Mouse (Mus musculus) liver, adult 2 months (tissue): ENCODE data around the gene Olfr1024. TPM values are rescaled to one million over a fixed set of nuclear protein-coding genes. Genes with fewer than 3 reads are reported as not detected.

Source experiments
- DNase-seq: peaks from one replicate; pipeline ENCODE4 v3.0.0-alpha.2; 2011; ENCODE audit warnings: low read depth, low spot score; ENCODE audit errors: extremely low read depth
- H3K27ac ChIP-seq: fragments of 200-500 bp; replicated peaks from 2 replicates; pipeline ENCODE4 v1.5.1; 2012; ENCODE audit warnings: low read depth, mild to moderate bottlenecking, control low read depth, inconsistent platforms, low read length; ENCODE audit not compliant: insufficient read depth
- H3K27me3 ChIP-seq: fragments of 200-500 bp; 2 replicates; pipeline ENCODE4 v1.6.1; 2012; ENCODE audit warnings: mild to moderate bottlenecking, moderate library complexity, low read length, inconsistent platforms; ENCODE audit not compliant: control insufficient read depth, insufficient read depth
- H3K36me3 ChIP-seq: fragments of 200-500 bp; 2 replicates; pipeline ENCODE4 v1.6.1; 2012; ENCODE audit warnings: low read length, inconsistent platforms; ENCODE audit not compliant: control insufficient read depth, insufficient read depth
- H3K4me1 ChIP-seq: fragments of 200-500 bp; 2 replicates; pipeline ENCODE4 v1.6.1; 2011; ENCODE audit warnings: low read length; ENCODE audit not compliant: control insufficient read depth, insufficient read depth
- H3K4me3 ChIP-seq: fragments of 200-500 bp; 2 replicates; pipeline ENCODE4 v1.5.1; 2011; ENCODE audit warnings: low read depth, mild to moderate bottlenecking, control low read depth, low read length, moderate library complexity; ENCODE audit not compliant: insufficient read depth
- H3K79me2 ChIP-seq: fragments of 200-500 bp; 2 replicates; pipeline ENCODE4 v1.6.1; 2012; ENCODE audit warnings: inconsistent platforms, mild to moderate bottlenecking, low read length, moderate library complexity; ENCODE audit not compliant: control insufficient read depth, insufficient read depth
- H3K9ac ChIP-seq: fragments of 200-500 bp; 2 replicates; pipeline ENCODE4 v1.6.1; 2012; ENCODE audit warnings: low read depth, mild to moderate bottlenecking, control low read depth, inconsistent platforms, low read length
- CTCF ChIP-seq: fragments of 200-500 bp; IDR thresholded peaks from 2 replicates; pipeline ENCODE4 v1.5.1; 2011; ENCODE audit warnings: low read depth, low read length, control low read depth
- POLR2A ChIP-seq: fragments of 200-500 bp; IDR thresholded peaks from 2 replicates; pipeline ENCODE4 v1.6.1; 2011; ENCODE audit warnings: low read length, control low read depth; ENCODE audit not compliant: insufficient read depth; ENCODE audit errors: extremely low read depth
- WGBS: fragments of 180-500 bp; shearing (Covaris S2); methylation state at CpG from one replicate; pipeline ENCODE4 v1.1.7; 2018; 5-methylcytosine and 5-hydroxymethylcytosine counted together
- polyA plus RNA-seq: library from polyadenylated mRNA; depleted of rRNA; stranded (reverse); fragments of >200 nt; gene quantifications from 2 replicates; pipeline ENCODE4 v1.2.3, GENCODE M21; 2012; rRNA removed
- total RNA-seq: library from RNA; depleted of rRNA; stranded (reverse); fragments of >200 nt; gene quantifications from 2 replicates; pipeline ENCODE4 v1.2.3, GENCODE M21; 2014; rRNA removed

The Olfr1024 gene
- not detected in 2 replicates for total RNA-seq
- polyA plus RNA-seq, result not detected in 2 replicates

- no peak within 1 kb of the TSS for H3K9ac ChIP-seq
- TF ChIP-seq CTCF (no peak), POLR2A (no peak)
These were observed at the start of gene Olfr1024 for GRCm38 (mm10) chr2:85904952-85905351. TSS of gene Olfr1024 (minus strand) at chr2:85905052.

GRCm38 (mm10) chr2:85950137-85950536 lies 45.3 kb upstream of the Olfr1024 start, which contains the start of gene Olfr1028:
TSS of gene Olfr1028 (plus strand) at chr2:85950437.
- DNase-seq, result no peak
- no peaks in the 10 kb centered on the region for H3K36me3 ChIP-seq
- TF ChIP-seq POLR2A, result no peak
- TF ChIP-seq CTCF, result no peak
- WGBS, result 85% methylated on average over 1 of the region's 1 CpGs
- H3K79me2 ChIP-seq, result no peaks in the 10 kb centered on the region
- no peak within 1 kb of the TSS for H3K27ac ChIP-seq
- no peak within 1 kb of the TSS for H3K9ac ChIP-seq
- no peaks in the 10 kb centered on the region for H3K27me3 ChIP-seq
- H3K4me1 ChIP-seq, result no peaks in the 10 kb centered on the region
- no peak within 1 kb of the TSS for H3K4me3 ChIP-seq

More at GRCm38 (mm10) chr2:85904952-85905351, at the start of gene Olfr1024:
- H3K27ac ChIP-seq, result no peak within 1 kb of the TSS
- DNase-seq, result no peak
- H3K4me1 ChIP-seq, result no peaks in the 10 kb centered on the region
- 89% methylated on average over 3 of the region's 3 CpGs for WGBS
- no peaks in the 10 kb centered on the region for H3K36me3 ChIP-seq
- H3K79me2 ChIP-seq, result no peaks in the 10 kb centered on the region
- H3K27me3 ChIP-seq, result no peaks in the 10 kb centered on the region
- H3K4me3 ChIP-seq, result no peak within 1 kb of the TSS

DNA sequence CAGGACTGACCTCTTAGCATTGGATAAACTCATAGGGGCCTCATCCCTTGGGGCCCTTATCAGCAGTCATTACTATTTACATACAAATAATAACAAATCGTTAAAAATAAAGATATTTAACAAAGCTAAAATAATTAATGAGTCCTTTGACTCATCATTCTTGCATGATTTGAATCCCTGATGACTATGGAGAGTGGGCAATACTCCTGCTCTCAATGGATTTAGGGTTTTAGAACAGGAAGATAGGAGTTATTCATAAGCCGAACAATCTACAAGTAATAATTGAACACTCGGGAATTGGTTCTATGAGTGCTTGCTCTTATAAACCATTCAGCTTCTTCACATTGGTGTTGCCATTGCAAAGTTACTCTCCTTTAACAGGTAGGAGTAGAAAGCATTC lies 16.4 kb upstream of the Olfr1024 start, which contains the start of gene Olfr1026:
TSS of gene Olfr1026 (plus strand) at position 301 of the 400 bp plus-strand sequence.
- no peak for TF ChIP-seq POLR2A
- TF ChIP-seq CTCF, result no peak
- H3K36me3 ChIP-seq, result no peaks in the 10 kb centered on the region
- no peaks in the 10 kb centered on the region for H3K4me1 ChIP-seq
- H3K9ac ChIP-seq, result no peak within 1 kb of the TSS
- H3K4me3 ChIP-seq, result no peak within 1 kb of the TSS
- H3K79me2 ChIP-seq, result no peaks in the 10 kb centered on the region
- WGBS, result 89% methylated on average over 3 of the region's 3 CpGs
- no peak within 1 kb of the TSS for H3K27ac ChIP-seq
- no peaks in the 10 kb centered on the region for H3K27me3 ChIP-seq
- no peak for DNase-seq

DNA sequence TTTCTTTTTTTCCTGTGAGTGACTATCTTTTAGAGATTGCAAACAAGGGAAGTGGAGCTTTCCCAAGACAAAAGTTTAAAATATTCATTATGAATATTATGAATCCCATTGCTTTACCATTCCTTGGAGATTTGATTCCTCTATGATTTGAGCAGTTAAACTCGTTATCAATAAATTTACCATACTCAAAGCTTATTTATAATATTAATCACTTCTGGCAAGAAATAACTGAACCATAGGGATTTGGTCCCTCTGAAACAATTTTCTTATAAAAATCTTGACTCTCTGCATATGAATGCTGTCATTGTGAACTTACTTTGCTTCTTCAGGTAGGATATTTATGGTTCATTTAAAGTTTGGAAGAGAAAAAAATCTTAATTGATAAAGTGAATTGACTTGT lies 10.0 kb upstream of the Olfr1024 start, which contains the start of gene Olfr1025-ps1:
TSS of gene Olfr1025-ps1 (plus strand) at position 301 of the 400 bp plus-strand sequence.
- Histone ChIP-seq H3K27ac (no peak within 1 kb of the TSS), H3K4me3 (no peak within 1 kb of the TSS), H3K4me1 (no peaks in the 10 kb centered on the region), H3K9ac (no peak within 1 kb of the TSS), H3K27me3 (no peaks in the 10 kb centered on the region), H3K36me3 (no peaks in the 10 kb centered on the region), H3K79me2 (no peaks in the 10 kb centered on the region)
- TF ChIP-seq CTCF (no peak), POLR2A (no peak)
- WGBS, result 48% methylated on average over 1 of the region's 1 CpGs
- no peak for DNase-seq

GRCm38 (mm10) chr2:85913197-85913596 lies 8.3 kb upstream of the Olfr1024 start:
- no peak overlapping the region for H3K9ac ChIP-seq
- H3K36me3 ChIP-seq, result no peaks in the 10 kb centered on the region
- H3K4me1 ChIP-seq, result no peaks in the 10 kb centered on the region
- no peaks in the 10 kb centered on the region for H3K27me3 ChIP-seq
- H3K79me2 ChIP-seq, result no peaks in the 10 kb centered on the region
- H3K27ac ChIP-seq, result no peak overlapping the region
- no peak overlapping the region for H3K4me3 ChIP-seq
- no peak for TF ChIP-seq CTCF
- TF ChIP-seq POLR2A, result no peak
- no peak for DNase-seq

DNA sequence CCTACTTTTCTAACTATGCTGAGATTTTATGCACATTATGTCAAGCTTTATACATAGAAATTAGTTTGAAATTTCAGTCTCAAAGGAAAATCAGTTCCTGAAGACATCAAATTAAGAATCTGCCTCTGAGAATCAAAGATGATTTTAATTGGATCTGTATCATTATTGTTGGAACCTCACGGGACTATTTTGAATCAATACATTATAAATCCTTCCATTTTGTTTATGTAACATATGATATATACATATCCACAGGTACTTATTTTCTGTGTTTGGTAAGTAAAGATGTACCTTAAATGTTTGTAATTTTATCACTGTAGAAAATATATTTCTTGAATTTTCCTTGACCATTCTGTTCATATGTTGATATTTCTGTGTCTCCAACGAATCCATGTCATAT lies 19.5 kb downstream of the Olfr1024 start, which contains the start of gene Olfr1023:
TSS of gene Olfr1023 (plus strand) at position 301 of the 400 bp plus-strand sequence.
- Histone ChIP-seq H3K79me2 (no peaks in the 10 kb centered on the region), H3K4me3 (no peak within 1 kb of the TSS), H3K36me3 (no peaks in the 10 kb centered on the region), H3K27ac (no peak within 1 kb of the TSS), H3K4me1 (no peaks in the 10 kb centered on the region), H3K9ac (no peak within 1 kb of the TSS), H3K27me3 (no peaks in the 10 kb centered on the region)
- no peak for DNase-seq
- 57% methylated on average over 2 of the region's 2 CpGs for WGBS
- TF ChIP-seq POLR2A, result no peak
- no peak for TF ChIP-seq CTCF
